Mouse (Mus musculus) kidney, embryonic 16.5 days (tissue): ENCODE results near the gene Mef2c. TPM values are rescaled to one million over a fixed set of nuclear protein-coding genes. Genes with fewer than 3 reads are reported as not detected.

ENCODE experiments used
- ATAC-seq: fragments of 200-750 bp; cut with Nextera tagmentation; 2 replicates; pipeline ENCODE4 v1.8.0; 2017; ENCODE audit warnings: moderate TSS enrichment; ENCODE audit not compliant: low FRiP score, low TSS enrichment
- H3K27ac ChIP-seq: fragments of 300-500 bp; sonication (generic); 2 replicates; pipeline ENCODE4 v1.5.1; 2014; ENCODE audit warnings: low read length
- H3K27me3 ChIP-seq: fragments of 300-500 bp; sonication (generic); 2 replicates; pipeline ENCODE4 v1.6.1; 2014; ENCODE audit warnings: low read length, control low read depth, mixed read lengths; ENCODE audit not compliant: insufficient read depth
- H3K36me3 ChIP-seq: fragments of 300-500 bp; sonication (generic); 2 replicates; pipeline ENCODE4 v1.6.1; 2014; ENCODE audit warnings: low read length, control low read depth, mixed read lengths; ENCODE audit not compliant: insufficient read depth
- H3K4me1 ChIP-seq: fragments of 300-500 bp; sonication (generic); 2 replicates; pipeline ENCODE4 v1.6.1; 2014; ENCODE audit warnings: low read length, control low read depth, mixed read lengths; ENCODE audit not compliant: insufficient read depth
- H3K4me2 ChIP-seq: fragments of 300-500 bp; sonication (generic); replicated peaks from 2 replicates; pipeline ENCODE4 v1.6.1; 2014; ENCODE audit warnings: low read depth, low read length
- H3K4me3 ChIP-seq: fragments of 300-500 bp; sonication (generic); 2 replicates; pipeline ENCODE4 v1.5.1; 2014; ENCODE audit warnings: mild to moderate bottlenecking, low read length
- H3K9ac ChIP-seq: fragments of 300-500 bp; sonication (generic); replicated peaks from 2 replicates; pipeline ENCODE4 v1.6.1; 2014; ENCODE audit warnings: low read length
- H3K9me3 ChIP-seq: fragments of 300-500 bp; sonication (generic); 2 replicates; pipeline ENCODE4 v1.6.1; 2016; ENCODE audit warnings: low read length, control low read depth
- WGBS: fragments of 180-500 bp; shearing (Covaris S2); extraction: QIAGEN DNeasy Blood & Tissue Kit; methylation state at CpG from one replicate; pipeline ENCODE4 v1.1.7; 2014; 5-methylcytosine and 5-hydroxymethylcytosine counted together
- polyA plus RNA-seq: library from polyadenylated mRNA; unstranded; fragments of >200 nt; fragmentation: Nextera tagmentation; extraction: Ambion mirVana; gene quantifications from 2 replicates; pipeline ENCODE4 v1.2.1, GENCODE M21; 2015

Gene Mef2c
- polyA plus RNA-seq, 1 experiment from 2014 or later: 54.9 TPM

DNA sequence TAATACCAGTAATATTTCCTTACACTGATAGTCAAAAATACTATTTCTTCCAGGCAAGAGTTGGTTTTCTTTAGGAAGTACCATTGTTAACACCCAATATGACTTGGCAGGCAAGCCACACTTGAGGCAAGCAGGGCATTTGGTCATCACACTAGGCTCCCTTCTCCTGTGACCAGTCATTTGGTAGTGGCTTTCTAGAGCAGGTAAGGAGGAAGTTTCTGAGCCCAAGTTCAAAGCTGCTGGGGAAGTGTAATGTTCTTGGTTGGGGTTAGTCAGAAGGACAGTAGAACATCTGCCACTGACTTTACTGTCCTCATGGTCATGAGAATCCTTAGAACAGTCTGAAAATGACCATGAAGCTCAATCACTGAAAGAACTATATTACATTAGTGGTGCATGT is 96.5 kb downstream of the Mef2c start:
- Histone ChIP-seq H3K36me3 (no peaks in the 10 kb centered on the region), H3K4me1 (peaks cover 8% of the 10 kb centered on the region), H3K9me3 (no peaks in the 10 kb centered on the region), H3K9ac (no peak overlapping the region), H3K4me2 (no peak overlapping the region), H3K27me3 (no peaks in the 10 kb centered on the region), H3K4me3 (no peak overlapping the region), H3K27ac (no peak overlapping the region)
- no peak for ATAC-seq

DNA sequence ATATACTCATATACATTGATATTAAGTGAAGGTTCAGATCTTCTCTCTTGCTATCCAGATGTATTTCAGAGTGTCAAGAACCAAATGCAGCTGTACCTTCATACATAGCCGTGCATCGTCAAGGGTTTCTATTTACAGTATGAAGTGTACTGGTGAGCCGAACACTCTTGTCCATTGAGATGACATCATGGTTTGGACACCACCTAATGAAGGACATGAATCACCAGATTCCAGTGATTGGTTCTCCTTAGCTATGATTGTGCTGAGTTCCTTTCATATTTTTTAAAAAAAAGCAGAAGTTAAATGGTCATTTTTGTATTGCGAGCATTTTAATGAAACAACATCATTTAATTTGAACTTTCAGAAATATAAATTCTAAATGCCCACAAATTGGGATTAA is 97.9 kb downstream of the Mef2c start:
- Histone ChIP-seq H3K36me3 (no peaks in the 10 kb centered on the region), H3K4me2 (no peak overlapping the region), H3K27ac (no peak overlapping the region), H3K9ac (no peak overlapping the region), H3K4me3 (no peak overlapping the region), H3K27me3 (no peaks in the 10 kb centered on the region), H3K4me1 (peaks cover 8% of the 10 kb centered on the region), H3K9me3 (no peaks in the 10 kb centered on the region)
- no peak for ATAC-seq
- 88% methylated on average over 4 of the region's 4 CpGs for WGBS

DNA sequence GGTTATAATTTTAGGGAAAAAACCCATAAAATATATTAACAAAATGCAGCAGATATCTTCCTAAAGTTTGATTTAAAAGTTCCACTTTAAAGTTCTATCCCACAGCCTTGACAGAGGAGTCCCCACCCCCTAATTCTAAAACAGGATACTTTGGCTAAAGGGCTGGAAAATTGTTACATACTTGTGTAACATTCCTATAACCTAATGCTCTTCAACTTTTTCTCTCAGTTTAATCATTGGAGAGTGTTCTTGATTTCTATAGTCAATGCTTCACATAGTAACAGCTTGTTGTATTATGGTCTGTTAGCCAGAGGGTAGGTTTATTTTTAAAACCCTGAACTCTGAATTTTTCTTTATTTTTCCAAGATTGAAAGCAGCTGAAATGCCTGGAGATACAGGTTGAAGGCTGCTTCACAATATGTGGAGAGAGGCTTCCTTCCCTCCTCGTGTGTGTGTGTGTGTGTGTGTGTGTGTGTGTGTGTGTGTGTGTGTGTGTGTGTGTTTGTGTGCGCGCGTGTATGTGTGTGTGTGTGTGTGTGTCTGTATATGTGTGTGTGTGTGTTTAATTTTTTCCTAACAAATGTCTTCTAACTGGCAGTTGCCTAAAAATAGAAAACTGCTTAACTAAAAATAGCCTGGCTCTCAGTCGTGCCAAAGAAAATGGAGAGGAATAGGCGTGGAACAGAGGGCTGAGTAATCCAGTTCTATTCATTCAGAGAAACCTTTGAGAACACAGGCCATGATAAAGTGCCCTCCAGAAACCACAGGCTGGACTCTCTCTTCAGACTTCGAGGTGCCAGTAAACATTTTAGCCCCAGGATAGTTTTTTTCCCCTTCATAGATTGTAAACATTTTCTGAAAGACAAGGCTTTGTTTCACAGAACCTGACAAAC is 99.8 kb downstream of the Mef2c start:
- no peak overlapping the region for H3K27ac ChIP-seq
- no peaks in the 10 kb centered on the region for H3K27me3 ChIP-seq
- H3K9ac ChIP-seq: no peak overlapping the region
- H3K4me1 ChIP-seq: peaks cover 14% of the 10 kb centered on the region
- no peak overlapping the region for H3K4me3 ChIP-seq
- H3K4me2 ChIP-seq: no peak overlapping the region
- H3K9me3 ChIP-seq: no peaks in the 10 kb centered on the region
- 58% methylated on average over 7 of the region's 7 CpGs for WGBS
- no peaks in the 10 kb centered on the region for H3K36me3 ChIP-seq
- peak; percentile 71; the same call in 1 of the 2 replicates for ATAC-seq

DNA sequence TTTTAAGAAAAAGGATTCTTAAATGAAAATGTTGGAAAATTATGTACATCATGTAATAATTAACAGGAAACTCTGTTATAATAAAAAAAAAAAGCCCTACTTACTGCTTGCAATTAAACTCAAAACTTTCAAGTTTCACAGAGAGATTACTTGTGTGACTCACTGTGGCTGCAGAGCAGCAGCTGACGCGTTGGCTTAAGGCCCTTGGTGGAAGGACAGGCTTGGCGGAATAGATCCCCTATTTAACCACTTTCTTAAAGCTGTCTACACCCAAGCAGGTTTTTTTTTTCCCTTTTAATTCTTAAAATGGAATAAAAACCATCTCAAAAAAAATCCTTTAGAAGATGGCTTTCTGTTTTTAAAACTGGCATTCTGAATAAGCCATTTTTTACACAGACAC is 100.5 kb downstream of the Mef2c start:
- no peaks in the 10 kb centered on the region for H3K36me3 ChIP-seq
- WGBS: 55% methylated on average over 3 of the region's 3 CpGs
- H3K27me3 ChIP-seq: no peaks in the 10 kb centered on the region
- peaks cover 14% of the 10 kb centered on the region for H3K4me1 ChIP-seq
- 0 out of 2 replicates have a peak overlapping the region, but pooled peaks have one; percentile 50 for H3K27ac ChIP-seq
- no peaks in the 10 kb centered on the region for H3K9me3 ChIP-seq
- ATAC-seq: no peak
- no peak overlapping the region for H3K4me3 ChIP-seq
- H3K9ac ChIP-seq: no peak overlapping the region
- no peak overlapping the region for H3K4me2 ChIP-seq

DNA sequence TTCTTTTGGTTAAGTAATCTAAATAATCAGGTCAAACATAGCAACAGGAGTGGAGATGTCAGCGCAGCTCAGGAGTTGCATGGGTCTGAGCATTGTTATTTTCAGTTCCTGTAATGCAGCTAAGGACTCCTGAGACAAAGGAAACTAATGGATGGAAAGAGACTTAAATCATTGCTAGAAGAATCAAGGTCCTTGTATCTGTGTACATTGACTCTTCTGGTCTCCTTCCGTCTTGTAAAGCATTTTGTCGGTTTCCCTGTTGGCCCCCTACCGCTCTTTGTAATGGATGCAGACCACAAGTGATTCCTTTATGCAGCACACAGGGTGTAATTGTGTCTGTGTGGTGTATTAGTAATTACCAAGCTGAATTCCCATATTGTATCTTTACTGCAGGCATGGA is 101.0 kb downstream of the Mef2c start:
- 73% methylated on average over 4 of the region's 4 CpGs for WGBS
- no peak overlapping the region for H3K9ac ChIP-seq
- peaks cover 14% of the 10 kb centered on the region for H3K4me1 ChIP-seq
- H3K4me2 ChIP-seq: no peak overlapping the region
- H3K36me3 ChIP-seq: no peaks in the 10 kb centered on the region
- no peak overlapping the region for H3K4me3 ChIP-seq
- 0 out of 2 replicates have a peak overlapping the region, but pooled peaks have one; percentile 50 for H3K27ac ChIP-seq
- no peaks in the 10 kb centered on the region for H3K27me3 ChIP-seq
- H3K9me3 ChIP-seq: no peaks in the 10 kb centered on the region
- no peak for ATAC-seq

DNA sequence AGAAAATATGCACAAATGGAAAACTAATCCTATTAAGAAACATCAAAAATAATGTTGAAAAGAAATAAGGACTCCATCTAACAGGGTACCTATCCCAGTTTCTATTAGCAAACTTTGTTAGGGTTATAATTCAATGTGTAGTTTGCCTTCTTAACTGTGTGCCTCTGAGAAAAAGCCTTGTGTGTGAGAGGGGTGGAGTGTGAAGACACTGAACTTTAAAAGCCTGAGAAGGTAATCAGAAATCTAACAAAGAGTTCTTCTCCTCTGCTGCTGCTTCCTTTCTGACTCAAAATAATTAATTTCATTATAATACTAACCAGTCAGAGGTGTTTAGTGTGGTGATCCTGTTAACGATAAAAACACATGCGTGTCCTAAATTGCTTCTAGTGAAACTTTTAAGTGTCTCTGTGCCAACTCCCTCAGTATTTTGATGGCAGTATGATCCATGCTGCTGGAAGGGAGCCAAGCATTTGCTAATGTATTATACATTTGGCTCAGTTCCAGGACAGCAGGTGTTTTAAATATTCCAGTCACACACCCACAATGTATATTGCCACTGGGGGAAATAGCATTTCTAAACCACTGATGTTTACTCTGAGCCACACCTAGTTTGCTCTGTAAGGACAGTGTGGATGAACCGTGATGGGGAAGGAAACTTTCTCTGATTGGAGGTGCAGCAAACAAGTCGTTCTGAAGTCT is 104.2 kb downstream of the Mef2c start:
- Histone ChIP-seq H3K36me3 (no peaks in the 10 kb centered on the region), H3K9ac (no peak overlapping the region), H3K4me2 (no peak overlapping the region), H3K4me1 (peaks cover 16% of the 10 kb centered on the region), H3K9me3 (no peaks in the 10 kb centered on the region), H3K4me3 (no peak overlapping the region), H3K27ac (no peak overlapping the region), H3K27me3 (no peaks in the 10 kb centered on the region)
- WGBS: 32% methylated on average over 4 of the region's 4 CpGs
- ATAC-seq: 0 out of 2 replicates have a peak, but pooled peaks have one; percentile 54

DNA sequence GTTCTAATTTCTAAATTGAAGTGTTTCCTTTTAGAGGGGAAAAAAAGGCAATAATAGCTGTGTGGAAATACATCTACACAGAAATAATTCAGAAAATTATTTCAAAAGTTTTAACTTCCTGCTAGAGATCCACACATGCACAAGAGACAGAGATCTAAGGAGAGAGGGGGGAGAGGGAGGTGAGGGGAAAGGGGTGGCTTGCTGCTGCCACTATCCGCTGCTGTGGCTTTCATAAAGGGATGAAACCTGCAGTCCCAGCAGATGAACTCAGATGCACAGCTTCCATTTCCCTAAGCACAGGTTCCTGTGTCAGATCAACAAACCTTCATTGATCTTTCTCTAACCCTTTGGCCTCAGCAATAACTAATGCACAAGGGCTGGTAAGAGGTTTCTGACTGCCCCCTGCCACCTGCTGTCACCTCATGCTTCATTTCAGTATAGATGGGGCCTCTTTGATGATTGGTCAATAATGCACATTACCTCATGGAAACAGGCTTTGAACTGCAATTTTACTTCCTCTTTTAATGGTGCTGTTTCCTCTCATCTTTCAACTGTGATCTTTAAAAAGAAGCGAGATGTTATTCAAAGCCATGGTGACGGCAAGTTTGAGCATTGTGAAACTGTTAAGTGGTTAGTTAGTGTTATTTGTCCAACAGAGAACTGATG is 105.2 kb downstream of the Mef2c start:
- no peak for ATAC-seq
- WGBS: 64% methylated on average over 3 of the region's 3 CpGs
- no peaks in the 10 kb centered on the region for H3K9me3 ChIP-seq
- no peak overlapping the region for H3K27ac ChIP-seq
- H3K27me3 ChIP-seq: no peaks in the 10 kb centered on the region
- no peaks in the 10 kb centered on the region for H3K36me3 ChIP-seq
- H3K9ac ChIP-seq: no peak overlapping the region
- no peak overlapping the region for H3K4me3 ChIP-seq
- H3K4me1 ChIP-seq: peaks cover 16% of the 10 kb centered on the region
- no peak overlapping the region for H3K4me2 ChIP-seq

DNA sequence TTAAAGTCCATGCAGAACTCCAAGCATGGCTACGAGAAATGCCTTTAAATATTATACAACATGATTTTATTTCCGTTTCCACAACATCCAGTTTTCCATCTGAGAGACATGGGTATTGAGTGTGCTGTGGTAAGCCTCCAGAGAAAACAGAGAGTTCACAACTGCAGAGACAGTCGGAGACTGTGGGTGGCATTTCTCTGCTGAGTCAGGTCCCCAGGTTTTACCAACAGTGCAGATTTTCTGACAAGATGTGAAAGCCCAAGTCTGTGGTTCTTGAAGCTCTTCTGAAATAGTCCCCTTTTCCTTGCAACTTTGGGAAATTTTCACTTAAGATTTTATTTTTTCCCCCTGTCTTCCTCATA is 105.7 kb downstream of the Mef2c start:
- H3K27me3 ChIP-seq: no peaks in the 10 kb centered on the region
- no peak overlapping the region for H3K4me3 ChIP-seq
- H3K36me3 ChIP-seq: no peaks in the 10 kb centered on the region
- WGBS: 68% methylated on average over 3 of the region's 3 CpGs
- H3K9me3 ChIP-seq: no peaks in the 10 kb centered on the region
- no peak overlapping the region for H3K9ac ChIP-seq
- H3K4me2 ChIP-seq: no peak overlapping the region
- no peak overlapping the region for H3K27ac ChIP-seq
- ATAC-seq: no peak
- H3K4me1 ChIP-seq: peaks cover 14% of the 10 kb centered on the region

DNA sequence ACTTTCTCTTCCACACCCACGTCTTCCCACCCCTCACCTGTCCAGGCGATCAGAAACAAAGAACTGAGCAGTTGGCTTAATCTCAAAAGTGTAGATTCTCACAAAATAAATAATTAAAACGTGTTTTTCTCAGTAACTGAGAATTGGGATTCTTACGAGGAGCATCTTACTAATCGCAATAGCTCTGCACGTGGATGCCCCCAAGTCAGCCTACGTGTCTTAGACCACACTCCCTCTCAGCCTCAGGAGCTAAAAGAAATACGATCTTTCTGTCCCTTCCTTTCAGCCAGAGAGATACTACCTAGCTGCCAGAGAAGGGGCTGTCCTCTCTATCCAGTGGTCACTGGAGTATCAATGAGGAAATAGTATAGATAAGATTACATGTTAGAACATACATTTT is 106.3 kb downstream of the Mef2c start:
- Histone ChIP-seq H3K36me3 (no peaks in the 10 kb centered on the region), H3K4me1 (peaks cover 8% of the 10 kb centered on the region; the same call in 1 of the 2 replicates), H3K9me3 (no peaks in the 10 kb centered on the region), H3K27ac (no peak overlapping the region), H3K27me3 (no peaks in the 10 kb centered on the region), H3K4me3 (no peak overlapping the region), H3K9ac (no peak overlapping the region), H3K4me2 (no peak overlapping the region)
- 75% methylated on average over 8 of the region's 8 CpGs for WGBS
- no peak for ATAC-seq
